Mouse (Mus musculus): ENCODE measurements around the gene Eef1akmt2. TPM values are rescaled to one million over a fixed set of nuclear protein-coding genes. Genes with fewer than 3 reads are reported as not detected.

The Eef1akmt2 gene
- total and polyA plus RNA-seq, 3 experiments = 31.4 to 87.2 (median 35.9) TPM

GRCm38 (mm10) chr7:132823832-132824231 lies 28.6 kb downstream of the Eef1akmt2 start:
- no peak for TF ChIP-seq ZMIZ1 (IDR thresholded peaks at IDR 0.05; ENCODE audit: low read depth, low read length)
- no peak for TF ChIP-seq GABPA (IDR thresholded peaks at IDR 0.05; ENCODE audit: insufficient replicate concordance, low read depth, low read length)
- no peak for TF ChIP-seq POLR2AphosphoS2 (IDR thresholded peaks at IDR 0.05; ENCODE audit: low read depth, low read length)
- no peak for TF ChIP-seq TCF12 (IDR thresholded peaks at IDR 0.05; ENCODE audit: low read depth, low read length)
- TF ChIP-seq TBP (conservative IDR thresholded peaks at IDR 0.05; ENCODE audit: low read depth, low read length) = no peak
- H3K9ac ChIP-seq (ENCODE audit: insufficient read depth, low read depth) = no peak overlapping the region
- H3K4me1 ChIP-seq (ENCODE audit: control insufficient read depth in 1 of 2, insufficient read depth in 2 of 2) = peaks cover 8 to 41% of the 10 kb centered on the region in 2 experiments; a peak in 3 of 4 replicates
- DNase-seq (ENCODE audit: extremely low read depth) = no peak
- H3K9me3 ChIP-seq (replicated peaks; ENCODE audit: low read length) = no peaks in the 10 kb centered on the region
- H3K36me3 ChIP-seq (replicated peaks in 1 of 2; ENCODE audit: control insufficient read depth in 1 of 2, insufficient read depth in 1 of 2, low read length in 1 of 2) = peaks cover 14 to 41% of the 10 kb centered on the region in 2 experiments
- H3K27me3 ChIP-seq (replicated peaks) = no peaks in the 10 kb centered on the region
- dilution Hi-C loops (cut with MboI; ENCODE audit: extremely low pct_ligation_motif_present, extremely low pct_unique_long_range_greater_than_20kb, low sequenced_read_pairs) (no loop called here), in situ Hi-C loops (cut with MboI; ENCODE audit: low pct_ligation_motif_present, low pct_unique_long_range_greater_than_20kb, low sequenced_read_pairs) (no loop called here)
- H3K4me3 ChIP-seq (replicated peaks in 1 of 3; ENCODE audit: low read depth in 2 of 3, low read length in 2 of 3, poor library complexity in 1 of 3) = no peak overlapping the region
- no peaks in the 10 kb centered on the region for H3K79me2 ChIP-seq (replicated peaks; ENCODE audit: control insufficient read depth, extremely low read depth, insufficient read depth, poor library complexity, severe bottlenecking)
- H3K4me2 ChIP-seq (ENCODE audit: insufficient read depth, low read depth, poor library complexity, severe bottlenecking) = no peak overlapping the region
- no peak overlapping the region for H3K27ac ChIP-seq (ENCODE audit: insufficient read depth, low read depth)

- Histone ChIP-seq H3K27me3 (replicated peaks) (no peaks in the 10 kb centered on the region), H3K36me3 (replicated peaks in 1 of 2; ENCODE audit: control insufficient read depth in 1 of 2, insufficient read depth in 1 of 2, low read length in 1 of 2) (peaks cover 3 to 28% of the 10 kb centered on the region in 2 experiments), H3K27ac (ENCODE audit: insufficient read depth, low read depth) (no peak overlapping the region), H3K4me3 (replicated peaks in 1 of 3; ENCODE audit: low read depth in 2 of 3, low read length in 2 of 3, poor library complexity in 1 of 3) (no peak overlapping the region), H3K4me1 (ENCODE audit: control insufficient read depth in 1 of 2, insufficient read depth in 2 of 2) (peaks cover 9 to 35% of the 10 kb centered on the region in 2 experiments), H3K9me3 (replicated peaks; ENCODE audit: low read length) (no peaks in the 10 kb centered on the region), H3K79me2 (replicated peaks; ENCODE audit: control insufficient read depth, extremely low read depth, insufficient read depth, poor library complexity, severe bottlenecking) (no peaks in the 10 kb centered on the region), H3K4me2 (ENCODE audit: insufficient read depth, low read depth, poor library complexity, severe bottlenecking) (no peak overlapping the region), H3K9ac (ENCODE audit: insufficient read depth, low read depth) (no peak overlapping the region)
- dilution Hi-C loops (cut with MboI; ENCODE audit: extremely low pct_ligation_motif_present, extremely low pct_unique_long_range_greater_than_20kb, low sequenced_read_pairs) (no loop called here), in situ Hi-C loops (cut with MboI; ENCODE audit: low pct_ligation_motif_present, low pct_unique_long_range_greater_than_20kb, low sequenced_read_pairs) (no loop called here)
- no peak for TF ChIP-seq JUN (IDR thresholded peaks at IDR 0.05; ENCODE audit: insufficient read depth, low read depth, low read length)
- TF ChIP-seq IRF4 (IDR thresholded peaks at IDR 0.05; ENCODE audit: low read depth, low read length) = no peak
- no peak for TF ChIP-seq ZMIZ1 (IDR thresholded peaks at IDR 0.05; ENCODE audit: low read depth, low read length)
- no peak for TF ChIP-seq ZKSCAN1 (IDR thresholded peaks at IDR 0.05; ENCODE audit: borderline replicate concordance, low read depth, low read length)
- no peak for DNase-seq (ENCODE audit: extremely low read depth)
Measured at GRCm38 (mm10) chr7:132820692-132821091, 31.8 kb downstream of the Eef1akmt2 start.

- in situ Hi-C loops (cut with MboI; ENCODE audit: low pct_ligation_motif_present, low pct_unique_long_range_greater_than_20kb, low sequenced_read_pairs) = no loop called here
- H3K4me3 ChIP-seq (replicated peaks in 1 of 3; ENCODE audit: low read depth in 2 of 3, low read length in 2 of 3, poor library complexity in 1 of 3) = no peak overlapping the region
Measured at GRCm38 (mm10) chr7:132817056-132817455, 35.4 kb downstream of the Eef1akmt2 start.

More at GRCm38 (mm10) chr7:132817056-132817455, 35.4 kb downstream of the Eef1akmt2 start:
- dilution Hi-C loops (cut with MboI; ENCODE audit: extremely low pct_ligation_motif_present, extremely low pct_unique_long_range_greater_than_20kb, low sequenced_read_pairs) = no loop called here
- H3K27me3 ChIP-seq (replicated peaks) = no peaks in the 10 kb centered on the region
- H3K27ac ChIP-seq (ENCODE audit: insufficient read depth, low read depth) = no peak overlapping the region
- no peaks in the 10 kb centered on the region for H3K9me3 ChIP-seq (replicated peaks; ENCODE audit: low read length)
- DNase-seq (ENCODE audit: extremely low read depth) = no peak
- TF ChIP-seq USF2 (conservative IDR thresholded peaks at IDR 0.05; ENCODE audit: low read depth, low read length) = no peak
- H3K4me1 ChIP-seq (ENCODE audit: control insufficient read depth in 1 of 2, insufficient read depth in 2 of 2) = peaks cover 3 to 33% of the 10 kb centered on the region in 2 experiments
- H3K9ac ChIP-seq (ENCODE audit: insufficient read depth, low read depth) = no peak overlapping the region
- H3K4me2 ChIP-seq (ENCODE audit: insufficient read depth, low read depth, poor library complexity, severe bottlenecking) = no peak overlapping the region
- peaks cover 9% of the 10 kb centered on the region; the same call in 1 of the 2 replicates for H3K79me2 ChIP-seq (replicated peaks; ENCODE audit: control insufficient read depth, extremely low read depth, insufficient read depth, poor library complexity, severe bottlenecking)
- peaks cover 0 to 14% of the 10 kb centered on the region in 2 experiments for H3K36me3 ChIP-seq (replicated peaks in 1 of 2; ENCODE audit: control insufficient read depth in 1 of 2, insufficient read depth in 1 of 2, low read length in 1 of 2)
